Mouse (Mus musculus): ENCODE data around the gene Cmc4. TPM values are rescaled to one million over a fixed set of nuclear protein-coding genes. Genes with fewer than 3 reads are reported as not detected.

Cmc4 gene
- 10.2 and 12.9 TPM in 2 replicates for polyA plus RNA-seq (2015; fragmentation: Nextera tagmentation; extraction: Ambion mirVana)

- Histone ChIP-seq H3K9ac (peak within 1 kb of the TSS; percentile 64), H3K4me2 (peak within 1 kb of the TSS; percentile 57), H3K4me1 (replicated peaks) (no peaks in the 10 kb centered on the region), H3K4me3 (replicated peaks) (peak within 1 kb of the TSS; percentile 66), H3K36me3 (replicated peaks) (no peaks in the 10 kb centered on the region; the same call in 1 of the 2 replicates), H3K9me3 (replicated peaks) (no peaks in the 10 kb centered on the region), H3K27me3 (no peaks in the 10 kb centered on the region), H3K27ac (replicated peaks) (peak within 1 kb of the TSS; percentile 96)
- 15% methylated on average over 52 of the region's 52 CpGs for WGBS (ENCODE audit: insufficient replicate concordance)
- ATAC-seq (ENCODE audit: insufficient read depth) = peak; percentile 98
Measured at GRCm38 (mm10) chrX:75415936-75416785, at the start of gene Cmc4, which contains the start of the genes Mtcp1 and Brcc3. TSS of gene Cmc4 (minus strand) at chrX:75416584. TSS of gene Mtcp1 (minus strand) at chrX:75416588. TSS of gene Brcc3 (plus strand) at chrX:75416628.

- no peak overlapping the region for H3K4me2 ChIP-seq
- WGBS (ENCODE audit: insufficient replicate concordance) = 55% methylated on average over 1 of the region's 1 CpGs
- no peak overlapping the region for H3K4me3 ChIP-seq (replicated peaks)
- 0 out of 2 replicates have a peak, but pooled peaks cover 8% of the 10 kb centered on the region for H3K36me3 ChIP-seq (replicated peaks)
- no peak overlapping the region for H3K27ac ChIP-seq (replicated peaks)
- no peaks in the 10 kb centered on the region for H3K4me1 ChIP-seq (replicated peaks)
- H3K27me3 ChIP-seq = no peaks in the 10 kb centered on the region
- ATAC-seq (ENCODE audit: insufficient read depth) = no peak
- H3K9me3 ChIP-seq (replicated peaks) = no peaks in the 10 kb centered on the region
- H3K9ac ChIP-seq = no peak overlapping the region
Measured at GRCm38 (mm10) chrX:75454597-75454996, 38.2 kb upstream of the Cmc4 start.

- H3K4me3 ChIP-seq (replicated peaks) = no peak overlapping the region
- H3K27me3 ChIP-seq = no peaks in the 10 kb centered on the region
- H3K9ac ChIP-seq = no peak overlapping the region
- H3K27ac ChIP-seq (replicated peaks) = no peak overlapping the region
- H3K4me2 ChIP-seq = no peak overlapping the region
- no peaks in the 10 kb centered on the region for H3K9me3 ChIP-seq (replicated peaks)
- H3K4me1 ChIP-seq (replicated peaks) = no peaks in the 10 kb centered on the region
- WGBS (ENCODE audit: insufficient replicate concordance) = 85% methylated on average over 1 of the region's 1 CpGs
- no peak for ATAC-seq (ENCODE audit: insufficient read depth)
- no peaks in the 10 kb centered on the region for H3K36me3 ChIP-seq (replicated peaks)
Measured at GRCm38 (mm10) chrX:75409711-75410110, 6.7 kb downstream of the Cmc4 start.

- H3K9ac ChIP-seq = no peak overlapping the region
- no peak overlapping the region for H3K4me2 ChIP-seq
- H3K36me3 ChIP-seq (replicated peaks) = no peaks in the 10 kb centered on the region
- H3K27me3 ChIP-seq = no peaks in the 10 kb centered on the region
- peak overlapping the region; percentile 74 for H3K27ac ChIP-seq (replicated peaks)
- ATAC-seq (ENCODE audit: insufficient read depth) = 0 out of 2 replicates have a peak, but pooled peaks have one; percentile 36
- H3K4me1 ChIP-seq (replicated peaks) = peaks cover 20% of the 10 kb centered on the region
- H3K9me3 ChIP-seq (replicated peaks) = no peaks in the 10 kb centered on the region
- no peak overlapping the region for H3K4me3 ChIP-seq (replicated peaks)
Measured at GRCm38 (mm10) chrX:75403350-75403749, 13.0 kb downstream of the Cmc4 start.

DNA sequence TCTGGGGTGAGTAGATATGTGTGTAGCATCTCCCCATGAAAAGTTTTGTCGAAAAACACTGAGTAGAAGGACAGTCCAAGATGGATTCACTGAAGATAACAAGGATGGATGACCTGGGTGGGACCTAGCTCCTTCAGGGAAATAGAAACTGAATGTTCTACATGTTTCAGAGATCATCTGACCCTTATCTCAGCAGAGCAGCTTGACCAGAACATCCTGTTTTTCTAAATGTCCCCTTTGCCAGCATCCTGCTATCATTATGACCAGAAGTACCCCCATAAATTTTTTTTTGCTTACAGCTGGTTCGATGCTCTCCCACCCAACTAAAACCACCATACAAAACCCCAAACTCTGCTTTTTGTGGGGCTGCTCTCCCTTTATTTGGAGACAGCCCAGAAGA, 13.7 kb downstream of the Cmc4 start:
- Histone ChIP-seq H3K9me3 (replicated peaks) (no peaks in the 10 kb centered on the region), H3K36me3 (replicated peaks) (no peaks in the 10 kb centered on the region), H3K27ac (replicated peaks) (peak overlapping the region; percentile 74), H3K4me2 (no peak overlapping the region; the same call in 1 of the 2 replicates), H3K4me1 (replicated peaks) (peaks cover 20% of the 10 kb centered on the region), H3K4me3 (replicated peaks) (no peak overlapping the region), H3K9ac (no peak overlapping the region), H3K27me3 (no peaks in the 10 kb centered on the region)
- ATAC-seq (ENCODE audit: insufficient read depth) = peak; percentile 92
- WGBS (ENCODE audit: insufficient replicate concordance) = 22% methylated on average over 2 of the region's 2 CpGs

- Histone ChIP-seq H3K27me3 (no peaks in the 10 kb centered on the region), H3K27ac (replicated peaks) (no peak overlapping the region), H3K36me3 (replicated peaks) (no peaks in the 10 kb centered on the region), H3K4me1 (replicated peaks) (peaks cover 20% of the 10 kb centered on the region), H3K9ac (no peak overlapping the region), H3K9me3 (replicated peaks) (no peaks in the 10 kb centered on the region), H3K4me2 (no peak overlapping the region), H3K4me3 (replicated peaks) (no peak overlapping the region)
- no peak for ATAC-seq (ENCODE audit: insufficient read depth)
- WGBS (ENCODE audit: insufficient replicate concordance) = 88% methylated on average over 1 of the region's 1 CpGs
Measured at GRCm38 (mm10) chrX:75399471-75399870, 16.9 kb downstream of the Cmc4 start.

GRCm38 (mm10) chrX:75382195-75382771, 34.1 kb downstream of the Cmc4 start, which contains the start of the genes Fundc2 and F8:
TSS of gene Fundc2 (plus strand) at chrX:75382399.
TSS of gene F8 (minus strand) at chrX:75382615.
- Histone ChIP-seq H3K4me3 (replicated peaks) (peak within 1 kb of the TSS; percentile 58), H3K9me3 (replicated peaks) (no peaks in the 10 kb centered on the region), H3K9ac (peak within 1 kb of the TSS; percentile 52), H3K4me1 (replicated peaks) (no peaks in the 10 kb centered on the region), H3K36me3 (replicated peaks) (no peaks in the 10 kb centered on the region), H3K27ac (replicated peaks) (peak within 1 kb of the TSS; percentile 66), H3K27me3 (no peaks in the 10 kb centered on the region), H3K4me2 (peak within 1 kb of the TSS; percentile 66)
- 9% methylated on average over 22 of the region's 25 CpGs for WGBS (ENCODE audit: insufficient replicate concordance)
- ATAC-seq (ENCODE audit: insufficient read depth) = peak; percentile 92

- no peak overlapping the region for H3K9ac ChIP-seq
- H3K27ac ChIP-seq (replicated peaks) = no peak overlapping the region
- ATAC-seq (ENCODE audit: insufficient read depth) = no peak
- H3K4me2 ChIP-seq = peak overlapping the region; percentile 66
- no peaks in the 10 kb centered on the region for H3K4me1 ChIP-seq (replicated peaks)
- H3K27me3 ChIP-seq = no peaks in the 10 kb centered on the region
- H3K36me3 ChIP-seq (replicated peaks) = no peaks in the 10 kb centered on the region
- 70% methylated on average over 5 of the region's 5 CpGs for WGBS (ENCODE audit: insufficient replicate concordance)
- H3K4me3 ChIP-seq (replicated peaks) = peak overlapping the region; percentile 58
- H3K9me3 ChIP-seq (replicated peaks) = no peaks in the 10 kb centered on the region
Measured at GRCm38 (mm10) chrX:75381699-75382098, 34.7 kb downstream of the Cmc4 start.

DNA sequence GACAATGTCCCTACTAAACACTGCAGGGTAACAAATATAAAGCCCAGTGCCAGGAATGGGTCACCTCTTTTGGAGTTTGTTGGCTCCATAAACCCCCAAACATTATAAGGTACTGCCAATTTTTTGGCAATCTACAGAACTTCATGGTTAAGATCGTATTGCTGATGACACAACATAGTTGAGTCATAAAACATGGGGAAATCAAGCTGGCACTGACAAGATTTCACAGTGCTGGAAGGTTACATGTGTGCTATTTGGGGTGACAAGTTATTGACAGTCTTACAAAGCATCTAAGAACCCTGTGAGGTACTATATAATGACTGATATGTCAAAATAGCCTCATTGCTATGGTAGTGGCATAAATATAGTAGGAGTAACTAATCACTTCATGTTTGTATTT, 35.2 kb downstream of the Cmc4 start:
- no peak overlapping the region for H3K4me2 ChIP-seq
- ATAC-seq (ENCODE audit: insufficient read depth) = no peak
- no peaks in the 10 kb centered on the region for H3K9me3 ChIP-seq (replicated peaks)
- WGBS (ENCODE audit: insufficient replicate concordance) = 90% methylated on average over 1 of the region's 1 CpGs
- H3K4me3 ChIP-seq (replicated peaks) = no peak overlapping the region
- H3K36me3 ChIP-seq (replicated peaks) = no peaks in the 10 kb centered on the region
- H3K27me3 ChIP-seq = no peaks in the 10 kb centered on the region
- no peak overlapping the region for H3K9ac ChIP-seq
- H3K27ac ChIP-seq (replicated peaks) = no peak overlapping the region
- H3K4me1 ChIP-seq (replicated peaks) = no peaks in the 10 kb centered on the region

- no peak for ATAC-seq (ENCODE audit: insufficient read depth)
- no peak overlapping the region for H3K4me2 ChIP-seq
Measured at GRCm38 (mm10) chrX:75376815-75377214, 39.6 kb downstream of the Cmc4 start.

DNA sequence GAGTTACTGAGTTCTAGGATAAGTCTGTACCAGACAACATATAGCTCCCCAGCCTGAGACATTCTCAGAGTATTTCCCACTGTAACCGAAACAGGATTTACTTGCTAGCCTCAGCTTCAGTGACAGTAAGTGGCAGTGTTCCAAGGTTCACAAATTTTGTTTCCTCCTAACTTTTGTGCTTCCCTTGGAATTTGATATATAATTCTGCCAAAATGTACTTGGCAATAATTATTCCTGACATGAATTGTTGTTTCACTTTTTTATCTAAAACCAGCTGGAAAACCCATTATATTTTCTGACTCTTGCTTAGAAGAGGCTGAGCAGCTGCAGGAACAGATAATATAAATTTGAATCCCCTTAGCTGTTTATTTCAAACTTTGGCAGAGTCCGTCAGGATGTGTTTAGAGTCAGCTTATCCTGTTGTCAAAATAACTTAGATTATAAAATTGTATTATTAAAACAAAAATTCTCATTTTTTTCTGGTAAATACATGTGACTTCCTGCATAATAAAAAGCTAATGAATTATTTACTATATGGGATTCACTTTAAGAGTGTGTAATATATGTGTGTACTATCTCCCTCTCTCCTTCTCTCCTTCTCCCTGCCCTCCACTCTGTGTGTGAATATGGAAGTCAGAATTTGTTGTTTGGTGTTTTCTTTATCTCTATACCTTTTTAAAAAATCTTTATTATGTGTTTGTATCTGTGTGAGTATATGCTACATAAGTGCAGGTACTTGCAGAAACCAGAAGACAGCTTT, 43.5 kb downstream of the Cmc4 start:
- Histone ChIP-seq H3K36me3 (replicated peaks) (no peaks in the 10 kb centered on the region), H3K4me3 (replicated peaks) (no peak overlapping the region), H3K9me3 (replicated peaks) (no peaks in the 10 kb centered on the region), H3K4me1 (replicated peaks) (no peaks in the 10 kb centered on the region), H3K27me3 (no peaks in the 10 kb centered on the region), H3K4me2 (no peak overlapping the region), H3K9ac (no peak overlapping the region), H3K27ac (replicated peaks) (no peak overlapping the region)
- WGBS (ENCODE audit: insufficient replicate concordance) = 58% methylated on average over 2 of the region's 2 CpGs
- ATAC-seq (ENCODE audit: insufficient read depth) = no peak

More at GRCm38 (mm10) chrX:75376815-75377214, 39.6 kb downstream of the Cmc4 start:
- no peaks in the 10 kb centered on the region for H3K4me1 ChIP-seq (replicated peaks)
- no peaks in the 10 kb centered on the region for H3K36me3 ChIP-seq (replicated peaks)
- H3K9ac ChIP-seq = no peak overlapping the region
- no peak overlapping the region for H3K4me3 ChIP-seq (replicated peaks)
- H3K27me3 ChIP-seq = no peaks in the 10 kb centered on the region
- no peak overlapping the region for H3K27ac ChIP-seq (replicated peaks)
- no peaks in the 10 kb centered on the region for H3K9me3 ChIP-seq (replicated peaks)

All from liver, embryonic 15.5 days (tissue).